Mouse (Mus musculus): ENCODE data around the gene Fnbp1. TPM values are rescaled to one million over a fixed set of nuclear protein-coding genes. Genes with fewer than 3 reads are reported as not detected.

Fnbp1 gene
- polyA plus RNA-seq, 1 experiment from 2014 or later = 15.7 TPM

DNA sequence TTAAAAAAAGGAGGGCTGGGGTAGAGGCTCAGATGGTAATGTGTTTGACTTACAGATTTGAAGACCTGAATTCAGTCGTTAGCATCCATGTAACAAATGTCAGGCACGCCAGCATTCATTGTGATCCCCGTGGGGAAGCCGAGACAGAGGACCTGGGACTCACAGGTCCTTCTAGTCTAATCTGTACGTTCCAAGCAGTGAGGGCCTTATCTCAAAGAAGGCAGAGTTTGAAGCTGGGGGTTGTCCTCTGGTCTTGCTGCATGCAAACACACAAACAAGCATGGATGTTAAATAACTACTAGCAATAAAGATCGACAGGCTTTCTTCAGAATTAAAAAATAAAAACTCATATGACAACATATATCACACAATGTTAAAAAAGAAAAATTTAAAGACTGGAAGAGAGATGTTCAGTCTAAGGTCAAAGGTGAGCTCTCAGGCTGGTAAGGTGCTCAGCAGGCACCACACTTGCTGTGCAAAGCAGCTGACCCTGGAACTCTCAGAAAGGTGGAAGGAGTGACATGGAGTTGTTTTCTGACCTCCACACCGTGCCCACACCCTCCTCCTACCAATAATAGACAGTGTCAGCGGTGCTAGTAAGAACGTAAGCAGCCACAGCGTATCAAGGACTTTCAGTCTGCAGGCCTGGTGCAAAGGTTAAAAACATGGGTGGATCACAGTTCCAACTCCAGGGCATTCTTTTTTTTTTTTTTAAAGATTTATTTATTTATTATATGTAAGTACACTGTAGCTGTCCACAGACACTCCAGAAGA lies 18.5 kb upstream of the Fnbp1 start:
- TF ChIP-seq EP300 (optimal IDR thresholded peaks at IDR 0.05) (no peak), CTCF (IDR thresholded peaks at IDR 0.05; ENCODE audit: low read depth) (no peak)
- WGBS = 79% methylated on average over 10 of the region's 10 CpGs

DNA sequence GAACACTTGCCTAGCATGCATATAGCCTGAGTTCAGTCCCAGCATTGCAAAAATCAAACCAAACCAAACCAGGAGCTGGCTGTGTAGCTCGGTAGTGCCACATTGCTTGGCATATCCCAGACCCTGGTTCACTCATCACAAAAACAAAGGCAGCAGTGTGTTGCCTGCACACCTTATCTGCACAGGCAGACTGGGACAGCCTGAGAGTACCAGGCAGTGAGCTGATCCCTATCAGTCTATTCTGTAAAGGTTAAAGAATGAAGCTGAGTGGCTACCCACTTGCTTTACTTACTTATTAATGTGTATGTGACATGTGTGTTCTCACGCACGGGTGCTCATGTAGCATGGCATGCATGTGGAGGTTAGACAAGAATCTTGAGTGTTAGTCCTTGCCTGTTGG lies 15.0 kb upstream of the Fnbp1 start:
- WGBS = 79% methylated on average over 3 of the region's 3 CpGs
- Histone ChIP-seq H3K4me3 (ENCODE audit: low read depth, low read length) (no peak overlapping the region), H3K4me2 (replicated peaks; ENCODE audit: low read depth) (no peak overlapping the region), H3K27me3 (ENCODE audit: control insufficient read depth, insufficient read depth, low read length) (no peaks in the 10 kb centered on the region), H3K4me1 (replicated peaks; ENCODE audit: control insufficient read depth, insufficient read depth) (no peaks in the 10 kb centered on the region; the same call in 1 of the 2 replicates), H3K9me3 (ENCODE audit: control insufficient read depth, low read length) (no peaks in the 10 kb centered on the region), H3K36me3 (ENCODE audit: control insufficient read depth, insufficient read depth, low read length) (no peaks in the 10 kb centered on the region), H3K27ac (replicated peaks) (no peak overlapping the region), H3K9ac (ENCODE audit: low read length) (no peak overlapping the region)
- no peak for DNase-seq (ENCODE audit: low spot score)
- no peak for TF ChIP-seq EP300 (optimal IDR thresholded peaks at IDR 0.05)
- no peak for TF ChIP-seq CTCF (IDR thresholded peaks at IDR 0.05; ENCODE audit: low read depth)
- peak; percentile 10; the same call in 1 of the 2 replicates for ATAC-seq (ENCODE audit: low FRiP score, low TSS enrichment)

More for the DNA sequence above, 18.5 kb upstream of the Fnbp1 start:
- Histone ChIP-seq H3K36me3 (ENCODE audit: control insufficient read depth, insufficient read depth, low read length) (no peaks in the 10 kb centered on the region), H3K4me1 (replicated peaks; ENCODE audit: control insufficient read depth, insufficient read depth) (peaks cover 14% of the 10 kb centered on the region), H3K4me2 (replicated peaks; ENCODE audit: low read depth) (no peak overlapping the region), H3K9me3 (ENCODE audit: control insufficient read depth, low read length) (no peaks in the 10 kb centered on the region), H3K27me3 (ENCODE audit: control insufficient read depth, insufficient read depth, low read length) (no peaks in the 10 kb centered on the region), H3K4me3 (ENCODE audit: low read depth, low read length) (no peak overlapping the region), H3K9ac (ENCODE audit: low read length) (no peak overlapping the region), H3K27ac (replicated peaks) (no peak overlapping the region)
- ATAC-seq (ENCODE audit: low FRiP score, low TSS enrichment) = 0 out of 2 replicates have a peak, but pooled peaks have one; percentile 31
- DNase-seq (ENCODE audit: low spot score) = no peak

DNA sequence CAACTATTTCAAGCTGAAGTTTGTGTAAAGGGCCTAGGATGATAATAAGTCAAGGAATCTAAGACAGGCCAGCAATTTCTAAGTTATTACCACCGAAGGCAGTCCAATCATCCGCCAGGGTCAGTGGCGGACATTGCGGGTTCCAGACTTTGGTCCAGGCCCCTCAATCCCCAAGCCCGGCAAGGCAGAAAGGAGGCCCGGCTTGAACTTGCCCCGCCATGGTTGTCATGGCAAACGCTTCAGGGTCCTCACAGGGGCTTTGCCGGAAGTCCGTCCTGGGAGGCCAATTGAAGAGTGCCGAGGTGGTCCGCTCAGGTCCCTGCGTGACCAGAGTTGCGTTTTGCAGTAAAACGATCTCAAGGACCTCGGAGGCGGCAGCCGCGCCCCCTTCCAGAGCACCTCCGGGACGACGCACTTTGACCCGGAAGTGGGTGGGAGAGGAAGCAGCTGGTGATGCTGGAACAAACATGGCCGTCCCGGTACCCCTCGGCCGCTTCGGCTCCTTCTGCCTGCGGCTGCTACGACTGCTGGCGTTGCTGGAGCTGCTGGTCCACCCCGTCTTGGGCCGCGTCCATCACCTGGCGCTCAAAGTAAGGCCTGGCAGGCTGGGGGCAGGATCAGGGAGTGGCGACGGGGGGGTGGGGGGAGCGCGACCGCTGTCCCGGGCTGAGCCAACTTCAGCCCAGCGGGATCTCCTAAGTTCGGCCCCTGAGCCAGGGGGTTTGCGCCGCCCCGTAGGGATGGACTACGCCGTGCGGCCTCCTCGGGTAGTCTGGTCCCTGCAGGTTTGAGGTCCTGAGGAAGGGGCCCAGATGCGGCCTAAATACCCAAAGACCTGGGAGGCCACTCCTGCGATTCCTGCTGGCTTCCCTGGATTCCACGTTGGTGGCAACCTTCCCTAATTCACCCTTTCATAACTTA lies 10.3 kb upstream of the Fnbp1 start, which contains the start of gene Gpr107:
TSS of gene Gpr107 (plus strand) at position 425 of the 921 bp plus-strand sequence.
- H3K27me3 ChIP-seq (ENCODE audit: control insufficient read depth, insufficient read depth, low read length) = no peaks in the 10 kb centered on the region
- TF ChIP-seq CTCF (IDR thresholded peaks at IDR 0.05; ENCODE audit: low read depth) (0 out of 2 replicates have a peak, but pooled peaks have one; percentile 9), EP300 (optimal IDR thresholded peaks at IDR 0.05) (no peak)
- under 1% methylated on average over 53 of the region's 53 CpGs for WGBS
- DNase-seq (ENCODE audit: low spot score) (peak; percentile 88), ATAC-seq (ENCODE audit: low FRiP score, low TSS enrichment) (peak; percentile 90)
- peak within 1 kb of the TSS; percentile 84 for H3K4me2 ChIP-seq (replicated peaks; ENCODE audit: low read depth)
- H3K27ac ChIP-seq (replicated peaks) = peak within 1 kb of the TSS; percentile 92
- H3K4me3 ChIP-seq (ENCODE audit: low read depth, low read length) = peak within 1 kb of the TSS; percentile 96
- H3K9me3 ChIP-seq (ENCODE audit: control insufficient read depth, low read length) = no peaks in the 10 kb centered on the region
- H3K4me1 ChIP-seq (replicated peaks; ENCODE audit: control insufficient read depth, insufficient read depth) = no peaks in the 10 kb centered on the region; the same call in 1 of the 2 replicates
- peaks cover 3% of the 10 kb centered on the region; the same call in 1 of the 2 replicates for H3K36me3 ChIP-seq (ENCODE audit: control insufficient read depth, insufficient read depth, low read length)
- peak within 1 kb of the TSS; percentile 91 for H3K9ac ChIP-seq (ENCODE audit: low read length)

DNA sequence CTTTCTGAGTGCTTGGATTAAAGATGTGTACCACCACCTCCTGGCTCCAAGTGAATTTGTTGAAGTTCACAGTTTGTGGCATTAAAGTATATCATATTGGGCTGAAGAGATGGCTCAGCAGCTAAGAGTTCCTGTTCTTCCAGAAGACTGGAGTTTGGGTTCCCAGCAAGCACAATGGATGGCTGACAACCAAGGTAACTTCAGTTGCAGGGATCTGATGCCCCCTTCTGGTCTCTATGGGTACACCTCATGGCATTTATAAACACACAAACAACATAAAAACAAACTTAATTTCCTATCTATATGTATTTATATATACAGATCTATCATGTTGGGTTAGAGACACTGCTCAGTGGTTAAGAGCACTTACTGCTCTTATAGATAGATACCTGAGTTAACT lies 9.0 kb upstream of the Fnbp1 start:
- H3K4me3 ChIP-seq (ENCODE audit: low read depth, low read length) = no peak overlapping the region
- DNase-seq (ENCODE audit: low spot score) (no peak), ATAC-seq (ENCODE audit: low FRiP score, low TSS enrichment) (no peak)
- H3K27me3 ChIP-seq (ENCODE audit: control insufficient read depth, insufficient read depth, low read length) = no peaks in the 10 kb centered on the region
- no peak overlapping the region for H3K27ac ChIP-seq (replicated peaks)
- H3K9me3 ChIP-seq (ENCODE audit: control insufficient read depth, low read length) = no peaks in the 10 kb centered on the region
- no peak overlapping the region for H3K9ac ChIP-seq (ENCODE audit: low read length)
- no peaks in the 10 kb centered on the region; the same call in 1 of the 2 replicates for H3K4me1 ChIP-seq (replicated peaks; ENCODE audit: control insufficient read depth, insufficient read depth)
- H3K36me3 ChIP-seq (ENCODE audit: control insufficient read depth, insufficient read depth, low read length) = peaks cover 3% of the 10 kb centered on the region; the same call in 1 of the 2 replicates
- no peak overlapping the region for H3K4me2 ChIP-seq (replicated peaks; ENCODE audit: low read depth)
- TF ChIP-seq CTCF (IDR thresholded peaks at IDR 0.05; ENCODE audit: low read depth) (peak; percentile 58), EP300 (optimal IDR thresholded peaks at IDR 0.05) (no peak)

DNA sequence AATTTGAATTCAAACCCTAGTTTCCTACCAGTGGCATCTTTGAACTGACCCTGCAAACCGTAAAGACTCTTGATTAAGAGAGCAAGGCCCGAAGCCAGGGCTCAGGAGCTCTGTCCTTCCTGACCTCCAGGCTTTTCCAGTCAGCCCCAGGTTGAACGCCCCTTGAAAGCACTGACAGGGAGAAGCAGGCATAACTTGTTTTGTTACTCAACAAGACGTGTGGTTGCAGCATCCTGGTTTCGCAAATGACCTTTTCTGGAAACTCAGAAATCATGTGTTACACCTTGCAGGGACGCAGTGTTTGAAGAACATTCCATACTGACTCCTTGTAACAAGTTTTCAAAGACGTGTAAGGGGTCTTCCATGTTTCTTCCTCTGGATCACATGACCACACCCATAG lies 5.2 kb upstream of the Fnbp1 start:
- Histone ChIP-seq H3K4me2 (replicated peaks; ENCODE audit: low read depth) (no peak overlapping the region), H3K27ac (replicated peaks) (no peak overlapping the region), H3K9me3 (ENCODE audit: control insufficient read depth, low read length) (no peaks in the 10 kb centered on the region), H3K9ac (ENCODE audit: low read length) (no peak overlapping the region), H3K36me3 (ENCODE audit: control insufficient read depth, insufficient read depth, low read length) (peaks cover 3% of the 10 kb centered on the region; the same call in 1 of the 2 replicates), H3K4me3 (ENCODE audit: low read depth, low read length) (no peak overlapping the region), H3K27me3 (ENCODE audit: control insufficient read depth, insufficient read depth, low read length) (no peaks in the 10 kb centered on the region), H3K4me1 (replicated peaks; ENCODE audit: control insufficient read depth, insufficient read depth) (no peaks in the 10 kb centered on the region)
- ATAC-seq (ENCODE audit: low FRiP score, low TSS enrichment) (no peak), DNase-seq (ENCODE audit: low spot score) (no peak)
- 73% methylated on average over 7 of the region's 7 CpGs for WGBS
- peak; percentile 65 for TF ChIP-seq EP300 (optimal IDR thresholded peaks at IDR 0.05)
- TF ChIP-seq CTCF (IDR thresholded peaks at IDR 0.05; ENCODE audit: low read depth) = no peak
